Mouse (Mus musculus): ENCODE measurements around the gene Eva1a.

Eva1a gene

GRCm38 (mm10) chr6:82040834-82041487, at the start of gene Eva1a:
Gene Eva1a, plus strand, starts transcription at chr6:82041043.
- DNase-seq: no peak

DNA sequence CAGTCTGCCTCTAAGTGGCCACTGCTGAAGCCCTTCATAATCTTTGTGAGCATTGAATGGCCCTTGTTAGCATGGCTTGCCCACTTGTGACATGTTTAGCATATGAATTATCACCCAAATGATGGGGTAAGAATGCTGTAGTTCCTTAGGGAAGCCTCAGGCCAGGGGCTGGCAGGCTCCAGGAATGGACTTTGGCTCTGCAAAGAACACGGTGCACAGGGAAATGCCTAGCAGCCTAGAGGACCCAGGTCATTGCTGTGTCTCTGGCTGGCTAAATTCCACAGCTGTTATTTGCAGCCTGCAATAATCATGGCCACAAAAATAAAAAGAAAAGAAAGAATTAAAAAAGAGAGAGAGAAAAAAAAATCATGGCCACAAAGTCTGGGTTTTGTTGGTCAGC, 28.5 kb upstream of the Eva1a start:
- no peak for DNase-seq

DNA sequence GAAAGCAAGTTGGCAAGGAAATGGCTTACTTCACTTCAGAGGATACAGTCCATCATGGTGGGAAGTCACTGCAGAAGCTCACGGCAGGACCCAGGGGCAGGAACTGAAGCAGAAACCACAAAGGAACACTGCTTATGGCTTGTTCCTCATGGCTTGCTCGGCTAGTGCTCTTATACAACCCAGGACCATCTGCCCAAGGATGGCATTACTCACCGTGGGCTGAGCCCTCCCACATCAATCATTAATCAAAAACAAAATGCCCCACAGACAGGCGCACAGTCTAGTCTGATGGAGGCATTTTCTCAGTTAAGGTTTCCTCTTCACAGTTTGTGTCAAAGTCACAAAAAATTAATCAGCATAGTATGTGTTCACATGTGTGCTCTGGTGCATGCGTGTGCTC, 19.8 kb upstream of the Eva1a start:
- no peak for DNase-seq

DNA sequence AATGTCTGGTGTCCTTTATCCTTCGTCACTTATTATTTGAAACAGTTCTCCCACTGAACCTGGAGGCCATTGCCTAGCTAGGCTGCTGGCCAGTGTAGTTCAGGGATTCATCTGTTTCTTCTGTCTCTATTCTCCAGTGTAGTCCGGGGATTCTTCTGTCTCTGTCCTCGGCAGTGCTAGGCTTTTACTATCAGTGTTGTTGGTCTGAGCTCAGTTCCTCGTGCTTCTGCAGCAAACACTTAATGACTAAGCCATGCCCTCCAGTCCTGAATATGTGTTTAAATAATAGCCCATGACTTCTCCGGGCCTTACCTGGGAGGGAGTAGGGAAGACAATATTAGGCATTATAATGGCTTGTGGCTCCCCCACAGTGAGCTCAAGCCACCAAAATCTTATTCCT, 19.3 kb upstream of the Eva1a start:
- no peak for DNase-seq

DNA sequence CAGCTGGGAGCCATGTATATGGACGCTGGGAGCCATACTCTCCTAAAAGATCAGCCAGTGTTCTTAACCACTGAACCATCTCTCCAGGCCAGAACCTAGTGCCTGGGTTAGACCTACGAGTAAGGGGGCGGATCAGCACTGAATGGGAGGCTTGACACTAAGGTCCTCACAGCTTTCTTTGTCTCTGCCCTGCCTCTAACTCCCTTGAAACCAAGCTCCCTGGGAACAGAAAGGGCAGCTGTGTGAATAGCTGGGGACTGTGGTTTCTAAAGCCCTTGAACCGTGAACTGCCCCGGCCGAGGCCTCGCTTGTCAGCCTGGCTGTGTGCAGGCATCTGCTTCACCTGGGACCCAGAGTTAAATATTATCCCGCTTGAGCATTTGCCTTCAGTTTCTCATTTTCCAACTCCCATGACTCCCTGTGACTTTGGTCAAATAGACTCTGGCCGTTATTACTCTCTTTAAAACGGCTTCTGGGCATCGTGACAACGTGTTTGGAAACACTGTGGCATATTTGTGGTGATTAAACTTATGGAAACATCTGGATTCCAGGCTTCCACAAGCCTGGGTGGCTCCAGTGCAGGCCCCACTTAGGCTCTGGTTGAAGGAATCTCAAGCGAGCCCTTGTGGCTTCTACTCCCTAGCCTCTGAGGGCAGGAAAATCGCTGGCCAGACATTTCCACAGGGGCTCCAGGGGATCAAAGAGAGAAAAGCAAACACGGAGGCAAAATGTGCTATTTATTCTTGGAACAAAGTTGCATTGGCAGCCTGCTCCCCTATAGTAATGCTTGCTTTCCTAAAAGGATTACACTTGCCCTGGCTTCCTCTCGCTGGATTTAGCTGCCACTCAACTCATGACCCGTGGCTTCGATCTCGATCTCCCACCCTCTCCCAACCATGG, 11.0 kb upstream of the Eva1a start:
- DNase-seq: peak; percentile 52

GRCm38 (mm10) chr6:82030511-82030884, 10.3 kb upstream of the Eva1a start:
- no peak for DNase-seq

DNA sequence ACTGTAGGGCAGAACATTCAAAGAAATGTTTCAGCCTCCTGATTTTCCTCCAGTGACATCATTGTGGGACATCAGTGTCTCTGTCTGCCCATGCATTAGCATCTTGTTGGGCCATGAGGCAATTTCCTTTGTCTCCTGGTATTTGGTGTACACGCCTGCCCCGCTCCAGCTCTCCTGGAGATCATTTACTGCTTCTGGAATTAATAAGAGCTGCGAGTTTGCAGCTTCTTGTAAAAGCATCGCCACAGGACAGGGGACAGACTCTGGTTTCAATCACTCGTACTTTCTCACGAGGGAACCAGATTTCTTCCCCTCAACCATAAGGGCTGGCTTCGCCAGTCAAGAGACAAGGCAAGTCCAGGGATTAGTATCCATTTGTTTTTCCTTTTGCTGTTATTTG, 3.6 kb upstream of the Eva1a start:
- DNase-seq: no peak

- no peak for DNase-seq
Measured at GRCm38 (mm10) chr6:82039193-82039592, 1.6 kb upstream of the Eva1a start.

- DNase-seq: no peak
Measured at GRCm38 (mm10) chr6:82039968-82040367, 875 bp upstream of the Eva1a start.

- DNase-seq: peak; percentile 56
Measured at GRCm38 (mm10) chr6:82041488-82042295, 849 bp downstream of the Eva1a start.

DNA sequence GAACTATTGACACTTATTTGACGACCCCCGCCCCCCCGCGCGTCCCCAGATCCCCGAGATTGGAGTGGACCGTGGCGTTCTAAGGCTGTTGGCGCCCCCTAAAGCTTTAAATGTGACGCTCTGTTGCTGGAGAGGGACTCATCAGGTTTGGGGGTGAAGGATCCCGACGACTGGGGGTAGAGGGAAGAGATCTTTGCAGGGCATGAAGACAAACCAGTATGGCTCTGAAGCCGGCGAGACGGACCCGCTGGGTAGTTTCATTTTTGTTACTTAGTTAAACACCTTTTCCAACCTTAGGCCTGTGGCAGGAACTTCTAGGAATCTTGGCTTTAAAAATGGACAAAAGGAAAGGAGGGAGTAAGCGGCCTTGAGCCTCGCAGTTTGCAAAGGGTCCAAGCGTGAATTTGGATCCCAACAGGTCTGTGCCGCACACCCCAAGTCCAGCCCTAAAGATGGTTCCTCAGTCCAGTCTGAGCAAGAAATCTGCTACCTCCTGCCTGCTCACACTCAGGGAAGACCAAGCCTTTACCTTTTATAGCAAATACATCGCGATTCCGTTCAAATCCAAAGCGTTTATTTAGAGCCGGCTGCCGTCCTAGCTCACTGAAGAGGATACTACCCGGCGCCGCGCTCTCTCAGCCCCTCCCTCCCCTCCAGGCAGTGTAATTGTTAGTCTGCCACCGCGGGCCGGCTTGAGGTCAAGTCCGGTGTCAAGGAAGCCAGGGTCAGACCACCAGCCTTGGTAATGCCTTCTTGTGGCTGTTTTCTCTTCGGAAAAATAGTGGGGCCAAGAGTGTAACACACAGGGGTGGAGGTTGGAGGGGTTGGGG, 1.7 kb downstream of the Eva1a start:
- DNase-seq: peak; percentile 56

DNA sequence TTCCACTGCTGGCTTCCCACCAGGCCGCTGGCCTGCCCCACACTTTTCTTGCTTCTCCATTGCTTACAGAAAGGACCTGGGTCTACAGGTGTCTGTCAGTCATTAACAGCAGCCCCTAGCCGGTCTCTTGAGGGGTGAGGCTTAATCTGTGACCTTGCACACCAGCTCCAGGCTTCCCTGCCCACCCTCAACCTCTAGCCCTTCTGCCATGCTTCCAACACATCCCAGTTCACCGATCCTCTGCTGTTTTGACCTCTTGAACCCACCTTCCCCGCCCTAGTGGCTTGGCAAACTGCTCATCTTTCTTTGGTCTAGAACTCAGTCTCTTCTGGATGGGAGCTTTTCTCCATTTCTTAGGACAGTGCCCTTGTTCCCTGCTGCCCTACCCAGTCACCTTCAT, 2.8 kb downstream of the Eva1a start:
- no peak for DNase-seq

GRCm38 (mm10) chr6:82044509-82044908, 3.7 kb downstream of the Eva1a start:
- no peak for DNase-seq

GRCm38 (mm10) chr6:82047977-82048376, 7.1 kb downstream of the Eva1a start:
- no peak for DNase-seq

- no peak for DNase-seq
Measured at GRCm38 (mm10) chr6:82050201-82050600, 9.4 kb downstream of the Eva1a start.

DNA sequence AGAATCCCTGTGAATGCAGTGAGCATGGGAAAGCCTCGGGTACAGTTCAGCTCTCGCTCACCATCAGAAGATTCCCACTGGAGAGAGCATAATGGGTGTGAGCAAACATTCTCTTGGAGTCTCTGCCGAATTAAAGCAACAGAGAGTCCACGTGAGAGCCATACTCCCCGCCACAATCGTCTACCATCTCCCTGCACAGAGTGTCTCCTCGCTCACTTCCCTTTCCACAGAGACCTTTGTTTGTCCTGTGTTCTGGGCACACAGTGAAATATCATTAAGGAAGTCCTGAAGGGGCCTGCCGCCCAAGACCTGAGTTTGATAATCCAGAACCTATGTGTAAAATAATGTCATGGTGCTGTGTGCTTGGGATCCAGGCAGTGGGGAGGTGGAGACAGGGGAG, 10.7 kb downstream of the Eva1a start:
- no peak for DNase-seq

DNA sequence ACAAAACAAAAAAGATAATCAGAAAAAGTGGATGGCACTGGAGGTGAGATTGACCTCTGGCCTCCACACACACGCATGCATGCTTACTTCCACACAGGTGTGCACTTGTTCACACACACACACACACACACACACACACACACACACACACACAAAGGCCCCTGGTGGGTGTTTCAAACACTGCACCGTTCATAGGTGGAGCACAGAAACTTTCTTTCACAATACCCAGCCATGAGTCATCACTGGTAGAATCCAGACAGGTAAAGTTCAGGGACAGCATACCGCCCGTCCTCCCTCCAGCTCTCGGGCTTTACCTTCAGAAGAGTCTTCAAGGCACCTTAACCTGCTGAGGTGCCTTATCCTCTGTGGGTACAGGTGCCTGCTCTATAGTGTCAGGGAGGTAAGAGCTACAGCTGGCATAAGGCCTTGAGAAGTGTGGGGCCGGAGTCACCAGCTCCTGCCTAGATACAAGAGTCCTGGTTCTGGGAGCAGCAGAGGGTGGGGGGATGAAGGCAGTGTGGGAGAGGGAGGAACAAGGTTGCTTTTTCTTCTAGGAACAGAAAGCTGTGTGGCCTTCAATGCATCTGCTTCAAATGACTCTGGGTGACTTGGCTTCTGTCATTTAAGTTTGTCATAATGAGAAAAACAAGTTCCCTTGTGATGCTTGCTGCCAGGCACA, 11.3 kb downstream of the Eva1a start:
- no peak for DNase-seq

DNA sequence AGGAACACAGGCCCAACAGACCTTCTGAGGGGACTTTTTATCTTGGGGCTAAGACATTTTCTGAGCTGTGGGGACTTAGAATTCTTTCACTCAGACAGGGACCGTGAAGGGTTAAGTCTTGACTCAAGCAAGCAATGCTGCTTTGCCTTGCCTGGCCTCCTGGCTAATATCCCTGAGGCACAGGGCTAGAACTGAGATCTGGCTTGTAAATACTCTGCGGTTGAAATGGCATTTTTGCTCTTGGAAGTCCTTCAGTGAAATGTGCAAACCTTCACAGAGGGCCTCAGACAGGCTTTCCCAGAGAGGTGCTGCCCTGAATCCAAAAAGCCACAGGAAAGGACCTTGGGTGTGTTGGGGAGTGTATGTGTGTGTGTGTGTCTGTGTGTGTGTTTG, 11.9 kb downstream of the Eva1a start:
- no peak for DNase-seq

DNA sequence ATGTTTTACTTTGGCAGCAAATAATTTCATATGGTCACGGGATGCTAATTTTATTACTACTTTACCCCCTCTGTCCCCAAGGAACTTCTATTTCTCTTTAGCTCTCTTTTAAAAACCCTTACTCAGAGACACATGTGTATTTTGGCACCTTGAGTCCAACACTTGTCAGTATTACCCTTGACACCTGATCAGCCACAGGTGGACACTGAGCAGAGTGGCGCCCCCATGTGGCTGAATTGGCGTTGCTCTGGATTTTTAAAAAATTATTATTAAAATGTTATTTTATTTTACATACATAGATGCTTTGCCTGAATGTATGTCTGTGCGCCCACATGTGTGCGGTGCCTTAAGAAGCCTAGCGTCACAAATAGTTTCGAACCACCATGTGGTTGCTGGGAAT, 14.0 kb downstream of the Eva1a start:
- peak; percentile 36 for DNase-seq

GRCm38 (mm10) chr6:82059896-82060295, 19.1 kb downstream of the Eva1a start:
- DNase-seq: no peak

DNA sequence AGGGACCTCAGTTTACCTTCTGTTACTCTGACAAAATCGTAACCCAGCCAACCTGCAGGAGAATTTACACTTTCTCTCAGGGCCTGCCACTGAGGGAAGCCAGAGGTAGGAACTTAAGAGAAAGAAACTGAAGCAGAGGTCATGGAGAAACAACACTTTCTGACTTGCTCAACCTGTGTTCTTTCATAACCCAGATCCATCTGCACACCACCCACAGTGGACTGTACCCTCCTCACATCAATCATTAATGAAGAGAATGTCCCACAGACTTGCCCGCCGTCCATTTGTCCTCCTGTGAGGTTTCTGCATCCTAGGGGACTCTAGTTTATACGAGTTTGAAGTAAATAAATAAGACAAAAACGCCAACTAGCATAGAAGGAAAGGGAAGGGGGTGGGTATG, 24.4 kb downstream of the Eva1a start:
- no peak for DNase-seq

GRCm38 (mm10) chr6:82066515-82067081, 25.8 kb downstream of the Eva1a start:
- no peak for DNase-seq
